Mouse (Mus musculus) MEL (cell line): ENCODE measurements at regions not wholly inside any gene's neighbourhood (a gene's known extent, or its start where the extent isn't known, plus 50 kb on each side); places are given as distances from the start of the nearest gene placed in this dataset.

Experiments used
- CTCF ChIP-seq, 3 experiments: IDR thresholded peaks in 2 of 3; conservative IDR thresholded peaks in 1 of 3; 2 replicates each; pipeline ENCODE4 v1.5.1; 2011 to 2012; ENCODE audit warnings: low read length in 3 of 3, low read depth in 2 of 3, mild to moderate bottlenecking in 2 of 3, improper control_type of control experiment in 1 of 3, inconsistent platforms in 1 of 3, mixed read lengths in 1 of 3, moderate library complexity in 1 of 3; ENCODE audit not compliant: control insufficient read depth in 1 of 3, insufficient read depth in 1 of 3, poor library complexity in 1 of 3, severe bottlenecking in 1 of 3
- E2F4 ChIP-seq: IDR thresholded peaks from 2 replicates; pipeline ENCODE4 v1.6.1; 2011; ENCODE audit warnings: low read depth, low read length, improper control_type of control experiment, borderline replicate concordance

- no peak for TF ChIP-seq E2F4
- TF ChIP-seq CTCF (IDR thresholded peaks at IDR 0.05 in 2 of 3, conservative IDR thresholded peaks at IDR 0.05 in 1 of 3; ENCODE audit: control insufficient read depth in 1 of 3, insufficient read depth in 1 of 3, low read depth in 2 of 3, low read length in 3 of 3, poor library complexity in 1 of 3, severe bottlenecking in 1 of 3): no peak
Observed at GRCm38 (mm10) chr10:119368566-119368965, 85.1 kb upstream of the Grip1 start.
